Mouse (Mus musculus) monocyte, adult 2 months (primary cell): ENCODE results near the gene Skp2.
A peak's percentile ranks its signal among the peaks of the same experiment; 100 is the strongest.
"Not testable (repeated sequence)": the region's sequence is repeated elsewhere in the genome, so short reads cannot be mapped to it uniquely, and the experiment has no call there.

Source experiments
- DNase-seq, 2 experiments: peaks; one replicate each; pipeline ENCODE4 v3.0.0; 2022; ENCODE audit warnings: low spot score in 2 of 2, low read depth in 1 of 2

Gene Skp2

DNA sequence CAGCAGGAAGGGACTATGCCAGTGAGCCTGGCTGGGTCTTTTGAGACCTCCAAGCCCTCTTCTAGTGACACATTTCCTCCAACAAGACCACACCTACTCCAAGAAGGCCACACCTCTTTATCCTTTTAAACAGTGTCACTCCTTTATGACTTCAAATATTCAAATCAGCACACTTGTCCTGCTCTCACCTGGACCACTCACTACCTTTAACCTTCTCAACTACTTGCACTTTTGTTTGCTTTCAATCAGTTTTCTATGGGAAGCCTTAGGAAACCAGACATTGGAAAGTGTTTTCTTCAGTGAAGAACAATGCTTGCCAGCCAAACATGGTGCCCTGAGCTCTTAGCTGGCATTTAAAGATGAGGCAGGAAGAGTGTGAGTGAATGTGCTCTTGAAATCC is at the start of gene Skp2:
Skp2 (minus strand) TSS at position 101 of the 400 bp plus-strand sequence.
- DNase-seq = no peak

DNA sequence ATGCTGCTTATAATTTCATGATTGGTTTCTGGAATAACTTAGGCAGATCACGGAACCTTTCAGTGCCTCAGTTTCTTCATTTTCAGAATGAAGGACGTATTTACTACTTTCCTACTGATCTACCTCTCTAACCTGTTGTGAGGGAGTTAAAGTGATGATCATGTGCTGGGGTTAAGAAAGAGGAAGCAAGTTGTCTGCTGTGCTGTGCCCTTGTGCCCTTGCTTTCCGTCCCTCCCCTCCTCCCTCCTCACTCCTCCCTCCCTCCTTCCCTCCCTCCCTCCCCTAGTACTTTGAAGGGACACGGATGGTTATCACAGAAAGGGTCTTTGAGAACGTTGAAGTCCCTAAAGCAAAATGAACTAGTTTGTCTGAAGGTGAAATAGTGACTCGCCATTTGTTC is 43.2 kb upstream of the Skp2 start:
- no peak for DNase-seq

DNA sequence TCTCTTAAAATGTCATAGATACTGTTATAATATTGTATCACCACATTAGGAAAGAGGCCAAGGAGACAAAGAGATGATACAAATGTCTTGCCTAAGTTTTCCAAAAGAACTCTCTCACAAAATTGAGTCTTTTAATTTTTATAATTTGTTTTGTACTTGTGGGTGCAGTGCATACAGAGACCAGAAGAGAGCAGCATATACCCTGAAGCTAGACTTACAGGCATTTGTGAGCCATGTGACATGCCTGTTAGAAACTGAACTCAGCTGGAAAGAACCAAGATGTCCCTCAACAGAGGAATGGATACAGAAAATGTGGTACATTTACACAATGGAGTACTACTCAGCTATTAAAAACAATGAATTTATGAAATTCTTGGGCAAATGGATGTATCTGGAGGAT is 37.5 kb upstream of the Skp2 start:
- DNase-seq = not testable (repeated sequence)

GRCm38 (mm10) chr15:9189796-9190195 is 34.6 kb upstream of the Skp2 start:
- DNase-seq = no peak

- no peak for DNase-seq
Measured at GRCm38 (mm10) chr15:9183995-9184394, 28.8 kb upstream of the Skp2 start.

DNA sequence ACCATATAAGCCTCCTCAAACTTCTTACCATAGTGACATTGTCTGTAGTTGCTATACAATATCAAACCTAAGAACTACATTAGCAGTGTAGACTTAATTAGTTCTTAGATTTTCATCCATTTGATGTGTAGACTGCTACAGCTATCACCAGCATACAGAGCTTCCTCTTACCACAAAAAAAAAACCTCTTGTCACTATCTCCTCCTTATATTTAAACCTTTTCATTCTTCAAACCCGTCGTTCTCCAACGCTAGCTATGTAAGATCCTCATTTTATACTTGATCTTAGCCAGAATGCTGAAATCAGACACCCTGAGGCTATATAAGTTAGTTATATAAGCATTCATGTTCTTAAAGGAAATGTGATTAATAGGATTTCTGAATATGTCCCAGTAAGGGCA is 21.8 kb upstream of the Skp2 start:
- no peak for DNase-seq

- DNase-seq = no peak
Measured at GRCm38 (mm10) chr15:9164125-9164524, 8.9 kb upstream of the Skp2 start.

DNA sequence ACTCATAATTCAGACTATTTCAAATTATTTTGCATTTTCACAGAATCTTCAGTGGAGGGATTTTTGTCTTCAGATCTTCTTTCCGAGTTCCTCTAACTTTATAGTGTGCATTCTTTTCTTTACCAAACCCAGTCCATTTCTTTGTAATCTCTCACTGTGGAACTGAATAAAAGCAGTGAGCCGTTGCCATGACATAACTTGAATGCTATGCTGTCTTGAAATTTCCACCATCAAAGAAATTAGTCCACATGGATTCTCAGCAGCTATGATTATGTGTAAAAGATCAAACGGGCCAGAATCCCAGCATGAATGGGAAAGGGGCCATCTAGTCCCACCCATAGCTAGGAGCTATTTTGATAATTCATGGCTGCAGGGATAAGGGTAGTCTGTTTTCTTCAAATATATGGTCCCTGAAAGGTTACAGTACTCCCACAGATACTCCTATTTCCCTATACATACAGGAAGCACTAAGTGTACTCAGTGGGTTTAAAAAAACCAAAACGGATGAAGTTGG is 7.4 kb upstream of the Skp2 start:
- DNase-seq = no peak

DNA sequence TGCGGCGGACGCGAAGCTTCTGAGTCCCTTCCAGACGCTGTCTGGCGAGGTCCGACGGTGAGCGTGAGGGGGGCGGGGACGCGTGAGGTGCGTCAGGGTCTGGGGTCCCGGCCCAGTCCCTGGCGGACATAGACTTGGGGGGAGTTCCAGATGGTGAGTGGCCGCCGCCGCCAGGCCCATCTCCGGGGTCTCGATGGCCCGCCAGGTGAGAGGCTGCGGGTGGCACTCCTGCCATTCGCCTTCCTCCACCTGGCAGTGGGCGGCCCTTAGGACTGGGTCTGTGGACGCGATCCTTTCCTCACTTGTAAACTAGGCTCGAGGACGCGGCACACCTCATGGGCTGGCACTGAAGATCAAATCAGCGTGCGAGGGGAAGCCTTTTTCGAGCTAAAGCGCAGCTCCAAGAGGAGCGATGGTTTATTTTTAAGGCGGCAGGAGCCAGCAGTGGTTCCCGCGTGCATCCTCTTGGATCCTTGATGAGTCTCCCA is 14.5 kb downstream of the Skp2 start:
- DNase-seq = no peak

- DNase-seq = peak; percentile 89
Measured at GRCm38 (mm10) chr15:9140252-9140680, 15.0 kb downstream of the Skp2 start, which contains the start of gene Lmbrd2. Gene Lmbrd2 (plus strand): TSS chr15:9140550.

DNA sequence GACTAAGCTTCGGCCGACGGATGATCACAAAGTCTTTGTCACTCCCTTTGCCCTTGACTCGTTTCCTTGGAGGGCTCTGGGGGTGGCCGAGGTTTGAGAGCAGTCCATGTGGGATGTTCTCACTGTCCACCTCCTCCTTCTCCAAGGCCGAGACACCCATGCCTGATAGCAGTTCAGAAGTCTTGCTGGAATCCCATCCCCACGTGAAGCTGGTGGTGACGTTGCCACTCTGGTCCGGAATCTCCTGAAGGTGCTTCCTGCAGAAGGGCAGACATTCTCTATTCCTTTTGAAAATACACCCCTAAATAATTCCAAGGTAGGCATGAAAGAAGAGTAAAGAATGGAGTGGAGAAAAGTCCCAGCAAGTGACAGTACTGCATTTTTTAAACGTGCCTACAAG is 15.8 kb downstream of the Skp2 start:
- no peak for DNase-seq

DNA sequence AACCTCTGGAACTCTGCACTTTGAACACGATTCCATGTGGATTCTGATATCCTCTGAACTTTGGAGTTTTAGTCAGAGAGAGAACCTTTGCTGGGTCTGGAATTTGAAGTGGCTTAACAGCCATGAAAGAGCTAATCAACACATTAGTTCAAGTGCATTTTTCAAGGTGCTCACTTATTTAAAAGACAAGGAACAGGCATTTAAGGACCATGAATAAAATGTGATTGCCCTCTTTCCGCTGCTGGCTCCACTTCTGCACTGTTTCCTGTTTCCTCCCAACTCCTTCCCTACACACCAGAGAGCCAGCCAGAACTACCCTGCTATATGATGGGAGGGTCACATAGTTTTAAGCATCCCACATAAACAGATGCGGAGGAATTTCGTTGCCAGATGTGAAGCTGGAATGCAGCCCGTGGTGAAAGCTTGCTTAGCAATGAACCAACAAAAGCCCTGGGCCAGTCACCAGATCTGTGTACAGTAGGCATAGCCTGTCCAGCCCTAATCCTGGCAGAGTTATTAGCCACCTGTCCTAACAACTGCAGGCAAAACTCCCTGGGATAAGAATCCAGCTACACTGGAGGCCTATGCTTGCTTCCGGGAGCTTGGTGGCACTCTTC is 20.2 kb downstream of the Skp2 start:
- no peak for DNase-seq

DNA sequence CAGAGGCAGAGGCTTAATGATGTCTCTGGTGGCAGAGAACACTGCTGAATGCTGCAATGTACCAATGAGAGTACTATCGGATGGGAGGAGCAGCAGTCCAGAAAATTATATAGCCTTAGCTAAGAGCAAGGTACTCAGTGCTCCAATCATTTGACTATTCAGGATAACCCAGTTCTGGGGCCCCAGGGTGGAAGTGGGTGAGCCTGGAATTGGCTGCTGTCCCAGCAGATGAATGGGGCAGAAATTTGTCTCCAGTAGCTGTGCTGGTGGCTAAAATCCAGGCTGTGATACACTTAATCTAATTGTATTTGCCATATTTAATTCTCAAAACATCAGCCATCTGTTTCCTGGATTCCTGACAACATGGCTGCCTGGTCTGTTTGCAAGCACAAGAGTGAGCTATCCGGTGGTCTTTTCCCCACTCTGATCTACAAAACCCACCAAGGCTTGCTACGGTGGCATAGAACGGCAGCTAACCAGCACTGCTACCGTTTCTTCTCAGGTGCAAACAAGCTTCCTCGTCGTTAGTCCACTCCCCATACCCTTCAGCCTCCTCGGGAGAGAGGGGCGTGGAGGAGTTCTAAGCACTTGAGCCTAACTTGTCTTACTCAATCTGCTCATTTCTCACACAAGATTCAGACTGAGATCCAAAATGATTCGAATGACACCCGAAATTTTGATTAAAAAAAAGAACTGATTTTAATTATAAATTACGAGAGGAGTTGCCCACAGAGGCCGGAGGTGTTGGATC is 22.4 kb downstream of the Skp2 start:
- DNase-seq = no peak

DNA sequence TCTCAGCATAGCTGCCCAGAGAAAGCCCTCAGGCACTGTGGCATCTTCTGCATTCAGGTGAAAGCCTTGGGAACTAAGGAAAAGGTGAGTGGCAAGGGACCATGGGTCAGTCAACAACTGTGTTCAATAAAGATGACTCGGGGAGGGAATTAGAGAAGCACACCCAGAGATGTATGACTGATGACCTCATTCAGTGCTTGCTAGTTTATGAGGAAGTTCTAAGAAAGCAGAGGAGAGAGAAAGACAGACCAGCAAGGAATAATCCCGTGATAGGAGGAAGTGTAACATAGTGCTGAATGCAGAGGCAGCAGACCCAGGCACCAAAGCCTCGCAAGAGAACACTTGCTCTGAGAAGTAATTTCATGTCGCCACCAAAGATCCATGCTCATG is 23.7 kb downstream of the Skp2 start:
- DNase-seq = no peak

DNA sequence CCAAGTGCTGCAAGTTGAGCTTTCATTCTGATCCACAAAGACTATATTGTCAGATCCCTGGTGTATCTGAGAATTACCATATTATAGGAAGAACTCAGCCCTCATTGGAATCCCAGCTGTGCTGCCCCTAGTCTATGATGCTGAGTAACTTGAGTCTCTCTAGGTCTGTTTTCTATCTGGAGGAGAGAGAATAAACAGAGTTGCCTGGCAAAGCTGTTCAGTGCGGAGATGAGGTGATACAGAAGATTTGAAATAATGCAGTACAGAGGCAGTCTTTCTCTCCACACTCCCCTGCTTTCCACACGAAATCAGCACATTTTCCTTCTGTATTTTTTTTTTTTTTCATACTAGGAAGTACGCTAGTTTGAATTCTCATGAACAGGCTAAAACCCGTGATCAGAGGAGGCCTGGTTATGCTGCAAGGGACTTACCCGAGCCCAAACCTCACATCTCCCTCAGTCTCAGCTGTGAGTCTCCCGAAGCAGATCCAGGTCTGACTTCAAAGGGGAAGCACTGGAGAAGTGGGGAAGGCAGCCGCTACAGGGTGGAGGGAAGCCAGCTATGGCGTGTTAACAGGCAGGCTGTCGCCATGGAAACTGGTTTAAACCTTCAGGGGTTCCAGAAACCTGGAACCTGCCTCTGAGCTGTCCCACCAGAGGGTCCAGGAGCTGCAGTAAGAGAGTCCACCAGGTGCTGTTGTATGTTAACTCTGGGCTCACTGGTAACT is 24.3 kb downstream of the Skp2 start:
- no peak for DNase-seq

DNA sequence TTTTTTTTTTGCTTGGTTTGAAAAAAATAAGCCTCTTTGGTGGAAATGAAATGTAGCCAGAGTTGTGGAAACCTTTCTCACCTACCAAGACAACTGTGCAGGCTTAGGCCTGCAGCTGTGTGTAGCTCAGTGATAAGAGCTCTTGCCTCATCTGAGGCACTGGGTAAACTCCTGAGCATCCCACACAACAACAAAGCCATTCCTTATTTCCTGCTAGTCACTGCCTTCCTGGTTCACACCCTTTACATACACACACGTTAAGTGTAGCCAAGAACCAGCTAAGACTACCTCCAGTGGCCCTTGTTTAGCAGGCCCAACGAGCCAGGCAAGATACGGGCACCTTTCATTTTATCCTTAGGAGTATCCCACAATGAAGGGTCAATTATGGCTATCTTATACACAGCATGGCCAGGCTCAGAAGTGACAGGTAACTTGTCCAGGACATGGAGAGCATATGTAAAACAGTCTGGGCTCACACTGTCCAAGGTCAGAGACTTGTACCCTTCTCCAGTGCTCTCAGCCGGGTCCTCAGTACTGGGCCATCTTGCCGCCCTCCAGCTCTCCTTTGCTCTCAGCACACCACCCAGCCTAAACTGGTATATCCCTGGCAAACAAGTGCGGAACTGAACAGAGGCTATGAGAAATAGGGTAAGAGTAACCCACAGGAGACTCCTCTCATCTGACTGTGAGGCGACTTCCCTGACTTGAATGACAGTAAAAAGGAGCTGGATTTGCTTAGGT is 28.0 kb downstream of the Skp2 start:
- DNase-seq = no peak

- DNase-seq = no peak
Measured at GRCm38 (mm10) chr15:9124856-9125255, 30.4 kb downstream of the Skp2 start.

GRCm38 (mm10) chr15:9122989-9123388 is 32.2 kb downstream of the Skp2 start:
- DNase-seq = peak in 1 of 2 experiments; percentile 6

GRCm38 (mm10) chr15:9120081-9120480 is 35.1 kb downstream of the Skp2 start:
- no peak for DNase-seq

- no peak for DNase-seq
Measured at GRCm38 (mm10) chr15:9118852-9119251, 36.4 kb downstream of the Skp2 start.

DNA sequence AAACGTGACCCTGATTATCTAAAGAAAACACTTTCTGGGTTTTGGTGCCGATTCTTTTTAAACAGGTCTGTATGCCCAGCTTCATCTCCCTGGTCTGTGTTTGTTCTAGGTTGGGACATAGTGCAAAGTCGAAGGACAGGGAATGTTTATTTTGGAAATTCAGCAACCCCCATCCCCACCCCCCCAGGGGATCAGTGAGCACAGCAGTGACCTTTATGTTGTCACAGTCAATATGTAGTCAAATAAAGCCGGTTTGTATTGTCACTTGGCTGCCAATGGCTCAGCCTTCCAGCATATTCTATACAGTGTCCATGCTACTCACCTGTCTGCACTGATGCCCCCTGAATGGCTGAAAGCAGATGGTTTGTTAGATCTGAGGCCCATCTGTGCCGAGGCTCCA is 40.6 kb downstream of the Skp2 start:
- DNase-seq = no peak
